ENCODE assay signal across 7 mouse cellular contexts in genomic region chr5:90890519-90891463, GRCm38 (mm10). TPM values are rescaled to one million over a fixed set of nuclear protein-coding genes. Genes with fewer than 3 reads are reported as not detected.
DNase-seq lines count a peak whose midpoint lies in the region; ATAC-seq and TF ChIP-seq lines count a peak whose summit lies in the region.

Gene Cxcl1 (plus strand): TSS chr5:90891241.

- no peaks in the 10 kb centered on the region; the same call in 1 of the 2 replicates for H3K36me3 ChIP-seq in heart, adult 2 months (ENCODE audit: control insufficient read depth, insufficient read depth, low read length)
- H3K36me3 ChIP-seq in lung, embryonic 14.5 days (ENCODE audit: insufficient read depth) = no peaks in the 10 kb centered on the region
- H3K36me3 ChIP-seq in neural tube, embryonic 15.5 days = no peaks in the 10 kb centered on the region

- peak; percentile 74 for TF ChIP-seq POLR2A in heart, adult 2 months (IDR thresholded peaks at IDR 0.05; ENCODE audit: insufficient read depth, low read depth, low read length)

- H3K9me3 ChIP-seq in lung, embryonic 14.5 days (ENCODE audit: low read depth, low read length) = no peaks in the 10 kb centered on the region
- H3K9me3 ChIP-seq in neural tube, embryonic 15.5 days (replicated peaks) = no peaks in the 10 kb centered on the region

- intact Hi-C loops in heart, adult 2 months (cut with DNase I) = loop anchor here (2.0 kb wide), 1 partner anchor 40 kb away; the partner anchor contains the start of gene Mthfd2l

- H3K9ac ChIP-seq in heart, adult 2 months (ENCODE audit: low read depth, low read length) = peak within 1 kb of the TSS; percentile 68
- peak within 1 kb of the TSS; percentile 62 for H3K9ac ChIP-seq in lung, embryonic 14.5 days
- H3K9ac ChIP-seq in neural tube, embryonic 15.5 days (replicated peaks) = peak within 1 kb of the TSS; percentile 50

- H3K27me3 ChIP-seq in heart, adult 2 months (ENCODE audit: control insufficient read depth, insufficient read depth, low read length) = no peaks in the 10 kb centered on the region
- H3K27me3 ChIP-seq in lung, embryonic 14.5 days (ENCODE audit: insufficient read depth, low read length) = no peaks in the 10 kb centered on the region
- H3K27me3 ChIP-seq in neural tube, embryonic 15.5 days (replicated peaks) = no peaks in the 10 kb centered on the region; the same call in 1 of the 2 replicates

- 6% methylated on average over 30 of the region's 30 CpGs for WGBS in heart, adult 2 months
- WGBS in lung, embryonic 14.5 days = 4% methylated on average over 30 of the region's 30 CpGs
- 9% methylated on average over 30 of the region's 30 CpGs for WGBS in neural tube, embryonic 15.5 days

- H3K27ac ChIP-seq in heart, adult 2 months = peak within 1 kb of the TSS; percentile 80
- no peak within 1 kb of the TSS for H3K27ac ChIP-seq in lung, embryonic 14.5 days (ENCODE audit: low read depth)
- no peak within 1 kb of the TSS for H3K27ac ChIP-seq in neural tube, embryonic 15.5 days (replicated peaks)

- peak within 1 kb of the TSS; percentile 62 for H3K4me3 ChIP-seq in heart, adult 2 months
- peak within 1 kb of the TSS; percentile 46 for H3K4me3 ChIP-seq in lung, embryonic 14.5 days (ENCODE audit: low read depth, low read length)
- peak within 1 kb of the TSS; percentile 52 for H3K4me3 ChIP-seq in neural tube, embryonic 15.5 days (replicated peaks)

- peak within 1 kb of the TSS; percentile 76 for H3K4me2 ChIP-seq in lung, embryonic 14.5 days
- H3K4me2 ChIP-seq in neural tube, embryonic 15.5 days = peak within 1 kb of the TSS; percentile 96

- H3K4me1 ChIP-seq in heart, adult 2 months (ENCODE audit: control insufficient read depth, insufficient read depth, low read length) = peaks cover 2% of the 10 kb centered on the region
- H3K4me1 ChIP-seq in lung, embryonic 14.5 days (ENCODE audit: insufficient read depth) = no peaks in the 10 kb centered on the region; the same call in 1 of the 2 replicates
- H3K4me1 ChIP-seq in neural tube, embryonic 15.5 days = peaks cover 9% of the 10 kb centered on the region

- TF ChIP-seq CTCF in heart, adult 2 months (IDR thresholded peaks at IDR 0.05) = peak; percentile 53
- peak; percentile 52 for TF ChIP-seq CTCF in lung, embryonic 14.5 days (IDR thresholded peaks at IDR 0.05; ENCODE audit: low read depth)

- 0 out of 2 replicates have a peak, but pooled peaks have one; percentile 30 for TF ChIP-seq EP300 in heart, adult 2 months (IDR thresholded peaks at IDR 0.05; ENCODE audit: insufficient read depth, low read depth, low read length)

- peak; percentile 85 for ATAC-seq in lung, embryonic 14.5 days (ENCODE audit: insufficient read depth)
- peak; percentile 90 for ATAC-seq in neural tube, embryonic 15.5 days (ENCODE audit: low FRiP score)

- no peaks in the 10 kb centered on the region for H3K79me2 ChIP-seq in heart, adult 2 months (replicated peaks; ENCODE audit: control insufficient read depth, insufficient read depth, low read length)

- peak; percentile 88 for DNase-seq in adipocyte (ENCODE audit: low spot score)
- DNase-seq in embryo, embryonic 10 days (ENCODE audit: low spot score) = peak; percentile 64
- DNase-seq in heart, adult 2 months = peak; percentile 67 to 81
- peak; percentile 61 for DNase-seq in kidney, adult 18-20 months
- DNase-seq in lung, embryonic 14.5 days = peak; percentile 77
- no peak for DNase-seq in frontal cortex, postnatal 14 days (ENCODE audit: low spot score in 2 of 2)

RNA-seq across cellular contexts. Expression of gene Cxcl1, which starts in this region (rescaled TPM):
- total RNA-seq in heart, adult 2 months (2021) = 1 to 10 TPM in 1 of 2 experiments, under 1 TPM in 1; 0.48 to 1.0 TPM
- polyA plus RNA-seq in heart, adult 2 months (2012; rRNA removed) = 2.0 and 2.8 TPM in 2 replicates
- polyA plus RNA-seq in lung, embryonic 14.5 days (2014; fragmentation: Nextera tagmentation; extraction: Ambion mirVana) = 0.72 and 1.3 TPM in 2 replicates
- 0.27 and 0.63 TPM in 2 replicates for polyA plus RNA-seq in neural tube, embryonic 15.5 days (2015; fragmentation: Nextera tagmentation; extraction: Ambion mirVana)

Comparison
In these comparisons a context has a peak if more than half of its experiments do, and no peak if none do; other contexts are left out.
1. Peak in ATAC-seq, H3K4me3 ChIP-seq, H3K9ac ChIP-seq and H3K4me2 ChIP-seq in neural tube, embryonic 15.5 days; RNA of the gene not detected or under 1 TPM.
2. DNase-seq: peak in adipocyte (single experiment), embryo, embryonic 10 days (single experiment), heart, adult 2 months (2 of 2), kidney, adult 18-20 months (single experiment) and lung, embryonic 14.5 days (single experiment); none in frontal cortex, postnatal 14 days (0 of 2).
3. Peak in every context shown above with its lines, with median percentiles within 50 percentile points of each other: H3K4me3 ChIP-seq and H3K9ac ChIP-seq.